Mouse (Mus musculus): Measurements from ENCODE around the gene Crebbp. TPM values are rescaled to one million over a fixed set of nuclear protein-coding genes. Genes with fewer than 3 reads are reported as not detected.

Gene Crebbp
- polyA plus RNA-seq, 1 experiment = 46.0 TPM

GRCm38 (mm10) chr16:4040206-4040605, 173.6 kb downstream of the Crebbp start:
- H3K36me3 ChIP-seq (ENCODE audit: control insufficient read depth, insufficient read depth, low read length, poor library complexity, severe bottlenecking) = peaks cover 31% of the 10 kb centered on the region
- no peak overlapping the region for H3K4me3 ChIP-seq (ENCODE audit: low read depth, low read length)
- H3K4me1 ChIP-seq (ENCODE audit: control insufficient read depth, insufficient read depth, low read length) = no peaks in the 10 kb centered on the region
- H3K27me3 ChIP-seq (ENCODE audit: control insufficient read depth, insufficient read depth, low read length, poor library complexity, severe bottlenecking) = no peaks in the 10 kb centered on the region
- H3K9ac ChIP-seq (ENCODE audit: low read depth, poor library complexity, severe bottlenecking) = no peak overlapping the region
- no peaks in the 10 kb centered on the region for H3K9me3 ChIP-seq (replicated peaks; ENCODE audit: control insufficient read depth, insufficient read depth, low read length, poor library complexity, severe bottlenecking)
- no peak for TF ChIP-seq EP300 (IDR thresholded peaks at IDR 0.05; ENCODE audit: insufficient read depth, low read depth, low read length)
- TF ChIP-seq CTCF (IDR thresholded peaks at IDR 0.05; ENCODE audit: low read depth, low read length) = no peak
- TF ChIP-seq POLR2A (IDR thresholded peaks at IDR 0.05; ENCODE audit: insufficient read depth, low read length) = no peak
- H3K27ac ChIP-seq (ENCODE audit: insufficient read depth, low read length) = no peak overlapping the region

DNA sequence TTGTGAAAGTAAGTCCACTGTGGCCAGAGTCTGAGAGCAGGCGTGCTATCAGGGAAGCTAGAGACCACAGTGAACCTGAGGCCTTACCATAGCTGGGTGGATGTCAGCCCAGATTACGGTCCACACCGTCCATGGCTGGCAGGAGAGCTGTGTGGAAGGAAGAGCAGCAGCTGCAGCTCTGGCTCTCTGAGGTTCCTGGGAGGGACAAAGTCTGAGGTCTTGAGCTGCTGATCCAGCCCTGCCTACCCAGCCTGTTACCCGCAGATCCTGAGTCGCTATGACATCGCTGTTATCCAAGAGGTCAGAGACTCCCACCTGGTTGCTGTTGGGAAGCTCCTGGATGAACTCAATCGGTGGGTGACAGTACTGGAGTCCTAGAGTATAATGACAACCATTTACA, 176.1 kb downstream of the Crebbp start:
- Histone ChIP-seq H3K9me3 (replicated peaks; ENCODE audit: control insufficient read depth, insufficient read depth, low read length, poor library complexity, severe bottlenecking) (no peaks in the 10 kb centered on the region), H3K27me3 (ENCODE audit: control insufficient read depth, insufficient read depth, low read length, poor library complexity, severe bottlenecking) (no peaks in the 10 kb centered on the region), H3K9ac (ENCODE audit: low read depth, poor library complexity, severe bottlenecking) (no peak overlapping the region), H3K36me3 (ENCODE audit: control insufficient read depth, insufficient read depth, low read length, poor library complexity, severe bottlenecking) (peaks cover 18% of the 10 kb centered on the region), H3K27ac (ENCODE audit: insufficient read depth, low read length) (no peak overlapping the region), H3K4me1 (ENCODE audit: control insufficient read depth, insufficient read depth, low read length) (no peaks in the 10 kb centered on the region), H3K4me3 (ENCODE audit: low read depth, low read length) (no peak overlapping the region)
- TF ChIP-seq POLR2A (IDR thresholded peaks at IDR 0.05; ENCODE audit: insufficient read depth, low read length) (no peak), EP300 (IDR thresholded peaks at IDR 0.05; ENCODE audit: insufficient read depth, low read depth, low read length) (no peak), CTCF (IDR thresholded peaks at IDR 0.05; ENCODE audit: low read depth, low read length) (no peak)

GRCm38 (mm10) chr16:4036807-4037206, 177.0 kb downstream of the Crebbp start, which contains the start of gene Dnase1:
Dnase1 (plus strand) TSS chr16:4036942.
- no peaks in the 10 kb centered on the region for H3K9me3 ChIP-seq (replicated peaks; ENCODE audit: control insufficient read depth, insufficient read depth, low read length, poor library complexity, severe bottlenecking)
- H3K4me3 ChIP-seq (ENCODE audit: low read depth, low read length) = no peak within 1 kb of the TSS
- H3K27ac ChIP-seq (ENCODE audit: insufficient read depth, low read length) = no peak within 1 kb of the TSS
- H3K36me3 ChIP-seq (ENCODE audit: control insufficient read depth, insufficient read depth, low read length, poor library complexity, severe bottlenecking) = peaks cover 17% of the 10 kb centered on the region
- no peaks in the 10 kb centered on the region for H3K27me3 ChIP-seq (ENCODE audit: control insufficient read depth, insufficient read depth, low read length, poor library complexity, severe bottlenecking)
- no peaks in the 10 kb centered on the region for H3K4me1 ChIP-seq (ENCODE audit: control insufficient read depth, insufficient read depth, low read length)
- no peak for TF ChIP-seq POLR2A (IDR thresholded peaks at IDR 0.05; ENCODE audit: insufficient read depth, low read length)
- no peak for TF ChIP-seq EP300 (IDR thresholded peaks at IDR 0.05; ENCODE audit: insufficient read depth, low read depth, low read length)
- no peak for TF ChIP-seq CTCF (IDR thresholded peaks at IDR 0.05; ENCODE audit: low read depth, low read length)
- H3K9ac ChIP-seq (ENCODE audit: low read depth, poor library complexity, severe bottlenecking) = no peak within 1 kb of the TSS

DNA sequence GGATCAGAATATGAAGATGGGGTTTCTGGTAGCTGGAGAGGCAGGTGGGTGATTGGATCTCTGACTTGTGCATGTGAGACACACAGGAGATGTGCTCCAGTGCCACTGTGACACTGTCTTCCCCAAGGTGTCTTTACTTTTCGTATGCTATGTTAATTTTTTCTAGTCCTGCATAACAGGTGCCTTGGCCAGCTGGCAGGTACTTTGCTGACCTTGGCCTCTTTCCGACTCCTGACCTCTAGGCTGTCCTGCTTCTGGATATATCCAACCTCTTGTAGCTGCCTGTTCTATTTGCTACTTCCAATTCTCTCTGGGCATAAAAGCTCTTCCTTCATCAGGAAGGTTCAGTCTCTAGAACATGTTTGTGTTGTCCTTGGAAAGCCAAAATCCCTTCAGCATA, 178.2 kb downstream of the Crebbp start:
- Histone ChIP-seq H3K27ac (ENCODE audit: insufficient read depth, low read length) (no peak overlapping the region), H3K36me3 (ENCODE audit: control insufficient read depth, insufficient read depth, low read length, poor library complexity, severe bottlenecking) (peaks cover 15% of the 10 kb centered on the region), H3K27me3 (ENCODE audit: control insufficient read depth, insufficient read depth, low read length, poor library complexity, severe bottlenecking) (no peaks in the 10 kb centered on the region), H3K4me3 (ENCODE audit: low read depth, low read length) (no peak overlapping the region), H3K9me3 (replicated peaks; ENCODE audit: control insufficient read depth, insufficient read depth, low read length, poor library complexity, severe bottlenecking) (no peaks in the 10 kb centered on the region), H3K4me1 (ENCODE audit: control insufficient read depth, insufficient read depth, low read length) (no peaks in the 10 kb centered on the region), H3K9ac (ENCODE audit: low read depth, poor library complexity, severe bottlenecking) (no peak overlapping the region)
- TF ChIP-seq EP300 (IDR thresholded peaks at IDR 0.05; ENCODE audit: insufficient read depth, low read depth, low read length) (no peak), POLR2A (IDR thresholded peaks at IDR 0.05; ENCODE audit: insufficient read depth, low read length) (no peak), CTCF (IDR thresholded peaks at IDR 0.05; ENCODE audit: low read depth, low read length) (no peak)

GRCm38 (mm10) chr16:4034476-4034875, 179.3 kb downstream of the Crebbp start:
- H3K27ac ChIP-seq (ENCODE audit: insufficient read depth, low read length) = no peak overlapping the region
- no peak overlapping the region for H3K9ac ChIP-seq (ENCODE audit: low read depth, poor library complexity, severe bottlenecking)
- no peak overlapping the region for H3K4me3 ChIP-seq (ENCODE audit: low read depth, low read length)
- H3K27me3 ChIP-seq (ENCODE audit: control insufficient read depth, insufficient read depth, low read length, poor library complexity, severe bottlenecking) = no peaks in the 10 kb centered on the region
- H3K4me1 ChIP-seq (ENCODE audit: control insufficient read depth, insufficient read depth, low read length) = no peaks in the 10 kb centered on the region
- peaks cover 8% of the 10 kb centered on the region for H3K36me3 ChIP-seq (ENCODE audit: control insufficient read depth, insufficient read depth, low read length, poor library complexity, severe bottlenecking)
- H3K9me3 ChIP-seq (replicated peaks; ENCODE audit: control insufficient read depth, insufficient read depth, low read length, poor library complexity, severe bottlenecking) = no peaks in the 10 kb centered on the region
- no peak for TF ChIP-seq EP300 (IDR thresholded peaks at IDR 0.05; ENCODE audit: insufficient read depth, low read depth, low read length)
- no peak for TF ChIP-seq CTCF (IDR thresholded peaks at IDR 0.05; ENCODE audit: low read depth, low read length)
- no peak for TF ChIP-seq POLR2A (IDR thresholded peaks at IDR 0.05; ENCODE audit: insufficient read depth, low read length)

DNA sequence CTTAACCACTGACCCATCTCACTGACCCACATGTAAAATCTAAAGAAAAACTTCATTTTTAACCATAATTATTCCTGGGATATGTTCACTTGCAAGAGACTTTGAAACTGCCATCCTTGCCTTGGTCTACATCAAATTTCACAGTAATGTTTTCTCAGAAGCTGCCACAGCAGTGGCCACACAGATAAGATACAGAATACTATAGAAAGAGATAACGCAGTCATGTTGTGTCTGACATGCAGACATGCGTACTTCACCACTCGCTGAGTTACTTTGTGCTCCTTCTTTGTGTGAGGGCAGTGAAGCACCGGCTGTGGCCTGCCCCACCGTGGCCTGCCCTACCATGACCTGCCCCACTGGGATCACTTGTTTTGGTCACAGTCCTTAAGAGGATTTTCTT, 179.8 kb downstream of the Crebbp start:
- Histone ChIP-seq H3K27me3 (ENCODE audit: control insufficient read depth, insufficient read depth, low read length, poor library complexity, severe bottlenecking) (no peaks in the 10 kb centered on the region), H3K9me3 (replicated peaks; ENCODE audit: control insufficient read depth, insufficient read depth, low read length, poor library complexity, severe bottlenecking) (no peaks in the 10 kb centered on the region), H3K9ac (ENCODE audit: low read depth, poor library complexity, severe bottlenecking) (no peak overlapping the region), H3K27ac (ENCODE audit: insufficient read depth, low read length) (no peak overlapping the region), H3K36me3 (ENCODE audit: control insufficient read depth, insufficient read depth, low read length, poor library complexity, severe bottlenecking) (peaks cover 4% of the 10 kb centered on the region; the same call in 1 of the 2 replicates), H3K4me3 (ENCODE audit: low read depth, low read length) (no peak overlapping the region), H3K4me1 (ENCODE audit: control insufficient read depth, insufficient read depth, low read length) (no peaks in the 10 kb centered on the region)
- TF ChIP-seq CTCF (IDR thresholded peaks at IDR 0.05; ENCODE audit: low read depth, low read length) (no peak), POLR2A (IDR thresholded peaks at IDR 0.05; ENCODE audit: insufficient read depth, low read length) (no peak), EP300 (IDR thresholded peaks at IDR 0.05; ENCODE audit: insufficient read depth, low read depth, low read length) (no peak)

Measured in ES-Bruce4 (cell line).